Mouse (Mus musculus): ENCODE measurements at regions not wholly inside any gene's neighbourhood (a gene's known extent, or its start where the extent isn't known, plus 50 kb on each side); places are given as distances from the start of the nearest gene placed in this dataset.

DNA sequence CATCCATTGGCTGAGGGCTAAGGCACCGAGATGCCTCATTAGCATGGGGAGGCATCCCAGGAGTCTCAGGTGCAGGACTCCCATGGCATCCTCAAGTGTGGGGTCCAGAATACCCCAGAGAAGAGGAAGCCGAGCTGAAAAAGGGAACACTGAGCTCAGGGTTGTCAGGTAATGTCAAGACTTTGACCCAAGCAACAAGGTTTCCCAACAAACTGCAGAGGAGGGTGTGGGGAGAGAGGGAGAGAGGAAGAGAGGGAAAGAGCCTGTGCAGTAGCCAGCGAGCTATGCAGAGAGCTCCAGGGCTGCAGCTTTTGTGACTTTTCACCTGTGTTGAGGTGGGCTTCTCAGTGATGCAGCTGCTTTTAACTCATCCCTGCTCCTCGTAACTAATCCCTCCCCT is 85.7 kb upstream of the Prok2 start:
- no peak for DNase-seq

DNA sequence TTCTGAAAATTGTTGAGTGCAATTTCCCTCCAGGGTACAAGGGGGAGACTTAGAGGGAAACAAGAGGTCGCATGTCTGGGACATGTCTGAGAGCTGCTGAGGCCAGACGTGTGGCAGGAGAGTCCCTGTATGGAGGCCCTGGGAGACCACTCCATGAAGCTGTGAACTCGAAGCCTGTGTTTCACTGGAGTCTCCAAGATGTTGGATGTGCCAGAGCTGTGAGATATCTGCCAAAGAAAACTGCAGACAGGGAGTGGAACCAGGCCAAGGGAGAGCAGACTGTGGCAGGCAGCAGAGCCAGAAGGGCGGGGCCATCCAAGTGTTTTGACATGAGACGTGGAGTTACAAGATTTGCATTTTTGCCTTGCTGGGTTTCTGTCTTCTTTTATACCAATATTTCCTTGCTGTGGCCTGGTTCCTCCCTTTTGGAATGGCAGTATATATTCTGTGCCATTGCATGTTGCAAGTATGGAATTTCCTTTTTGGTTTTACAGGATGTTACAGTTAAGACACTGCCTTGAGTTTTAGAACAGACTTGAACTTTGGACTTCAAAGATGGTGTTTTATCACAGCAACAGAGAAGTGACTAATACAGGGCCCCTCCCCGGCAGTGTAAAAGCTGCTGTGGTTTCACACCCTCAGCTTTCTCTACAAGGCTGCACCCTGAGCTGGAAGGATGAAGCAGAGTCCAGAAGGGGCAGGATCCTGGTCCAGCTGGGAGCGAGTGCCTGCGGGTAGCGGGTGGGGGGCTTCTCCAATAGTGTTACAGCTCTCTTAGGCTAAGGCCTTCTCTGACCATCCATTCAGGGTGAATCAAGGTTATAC is 85.0 kb upstream of the Prok2 start:
- DNase-seq: peak; percentile 70 to 73

DNA sequence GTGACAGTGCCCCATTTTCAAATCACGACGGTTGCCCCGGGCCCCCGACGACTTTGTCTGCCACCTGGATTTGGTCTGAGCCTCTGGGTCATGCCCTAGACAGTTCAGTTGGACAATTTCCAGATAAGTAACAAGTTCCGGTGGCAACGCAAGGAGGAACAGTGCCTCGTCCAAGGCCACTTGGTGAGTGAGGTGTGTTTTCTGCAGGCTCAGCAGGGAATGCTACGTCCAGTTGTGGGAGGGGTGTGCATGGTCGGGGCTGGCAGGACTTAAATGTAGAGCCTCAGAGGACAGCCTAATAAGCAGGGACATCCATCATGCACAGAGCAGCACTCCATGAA is 78.7 kb upstream of the Prok2 start:
- peak in 1 of 2 experiments; percentile 28 for DNase-seq

DNA sequence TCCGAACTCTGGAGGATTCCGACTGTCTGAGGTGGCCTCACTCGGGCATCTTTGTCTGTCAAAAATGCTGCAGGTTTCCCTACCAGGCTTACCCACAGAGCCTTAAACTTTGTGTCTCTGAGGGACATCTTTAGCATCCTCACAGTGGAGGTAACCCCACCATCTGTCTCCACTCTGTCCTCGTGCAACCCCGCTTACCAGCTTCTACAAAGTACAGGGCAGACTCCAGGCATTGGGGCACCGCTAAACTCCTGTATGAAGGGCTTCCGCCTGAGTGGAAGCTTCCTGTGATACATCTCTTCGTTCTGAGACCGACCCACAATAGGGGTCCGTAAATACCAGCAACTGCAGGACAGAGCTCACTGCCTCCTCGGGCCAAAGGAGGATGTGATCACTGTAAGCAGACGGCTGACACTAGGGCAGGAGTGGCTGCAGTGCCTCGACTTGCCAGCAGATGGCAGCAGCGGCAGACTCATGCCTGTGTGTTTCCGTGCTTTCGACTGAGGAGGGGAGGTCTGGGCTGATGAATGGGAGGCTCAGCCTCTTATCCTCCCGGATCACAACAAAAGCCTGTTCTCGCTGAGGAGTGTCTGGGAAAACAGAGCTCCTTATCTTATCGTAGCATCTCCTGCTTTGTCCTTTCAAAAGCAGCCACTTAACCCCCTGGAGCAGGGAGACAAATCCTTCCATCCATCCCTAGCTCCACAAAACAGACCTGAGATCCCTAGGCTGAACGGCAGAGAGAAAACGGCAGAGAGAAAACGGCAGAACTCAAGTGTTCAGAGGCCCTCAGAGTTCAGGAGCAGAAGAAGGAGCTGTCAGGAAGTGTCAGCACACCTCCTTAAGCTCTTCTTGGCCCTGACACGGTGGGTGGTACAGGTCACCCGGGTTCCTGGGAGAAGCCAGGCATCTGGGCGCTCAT is 78.1 kb upstream of the Prok2 start:
- DNase-seq: peak; percentile 99

DNA sequence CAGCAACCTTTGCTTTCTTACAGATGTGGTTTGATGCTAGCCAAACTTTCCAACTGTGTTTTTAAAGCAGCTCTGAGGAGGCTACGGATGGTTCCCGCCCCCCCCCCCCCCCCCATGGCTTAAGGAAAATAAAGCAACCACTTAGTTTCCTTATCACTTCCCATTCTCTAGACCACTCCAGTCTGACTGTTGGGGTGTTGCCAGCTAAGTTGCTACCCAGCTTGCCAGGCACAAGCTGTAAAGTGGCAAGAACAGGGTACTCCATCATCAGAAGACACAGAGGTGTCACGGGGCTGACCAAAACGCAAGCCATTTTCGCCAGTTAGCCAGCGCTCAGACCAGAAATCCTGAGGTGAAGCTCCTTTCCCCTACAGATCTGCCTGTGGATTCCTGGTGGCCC is 74.7 kb upstream of the Prok2 start:
- no peak for DNase-seq

DNA sequence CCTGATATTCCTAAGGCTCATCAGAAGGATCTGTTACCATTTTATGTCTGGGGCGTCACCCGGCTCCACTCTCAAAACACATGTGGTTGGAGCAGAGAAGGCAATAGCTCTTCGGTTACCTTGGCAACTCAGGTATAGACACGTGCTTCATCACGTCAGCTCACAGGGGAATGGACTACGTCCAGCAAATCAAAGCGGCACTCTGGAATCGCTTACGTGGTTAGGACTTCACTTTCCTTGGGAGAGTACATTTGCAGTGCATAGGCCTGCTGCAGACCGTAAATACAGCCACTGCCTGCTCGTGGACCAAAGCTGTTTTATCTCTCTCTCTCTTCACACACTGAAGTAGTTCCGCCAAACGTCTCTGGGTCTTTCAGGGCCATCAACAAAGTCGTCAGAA is 74.1 kb upstream of the Prok2 start:
- DNase-seq: no peak

DNA sequence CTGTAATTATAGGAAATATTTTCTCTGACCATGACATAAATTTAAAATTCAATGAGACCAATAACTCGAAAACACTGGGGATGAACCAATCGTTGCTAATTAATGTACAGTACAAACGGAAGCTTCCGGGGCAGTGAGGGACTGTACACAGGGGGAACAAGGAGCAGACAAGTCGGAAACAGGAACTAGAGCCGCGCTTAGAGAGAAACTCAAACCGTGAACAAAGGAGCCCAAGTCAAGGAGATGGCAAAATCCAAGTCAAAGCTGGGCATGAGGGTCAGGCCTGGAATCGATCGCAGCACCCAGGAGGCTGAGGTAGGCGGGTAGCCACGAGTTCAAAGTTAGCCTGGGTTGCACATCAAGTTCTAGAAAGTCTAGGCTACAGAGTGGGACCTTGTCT is 70.2 kb upstream of the Prok2 start:
- no peak for DNase-seq

DNA sequence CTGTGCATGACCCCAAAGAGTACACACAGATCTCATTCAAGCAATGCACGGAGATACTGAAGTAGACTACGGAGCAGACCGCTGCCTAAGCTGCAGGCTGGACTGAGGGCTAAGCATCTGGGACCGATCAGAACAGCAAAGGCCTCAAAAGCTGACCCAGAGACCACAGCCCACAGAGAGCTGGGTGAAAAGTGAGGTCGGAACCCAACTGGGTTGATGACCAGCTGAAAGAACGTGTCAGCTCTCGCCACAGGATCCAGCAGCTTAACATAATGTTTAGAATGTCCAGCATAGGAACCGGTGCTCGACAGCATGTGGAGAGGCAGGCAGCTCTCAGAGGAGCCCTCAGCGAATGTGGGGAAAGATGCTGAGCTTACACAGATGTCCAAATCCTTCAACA is 67.4 kb upstream of the Prok2 start:
- DNase-seq: no peak

DNA sequence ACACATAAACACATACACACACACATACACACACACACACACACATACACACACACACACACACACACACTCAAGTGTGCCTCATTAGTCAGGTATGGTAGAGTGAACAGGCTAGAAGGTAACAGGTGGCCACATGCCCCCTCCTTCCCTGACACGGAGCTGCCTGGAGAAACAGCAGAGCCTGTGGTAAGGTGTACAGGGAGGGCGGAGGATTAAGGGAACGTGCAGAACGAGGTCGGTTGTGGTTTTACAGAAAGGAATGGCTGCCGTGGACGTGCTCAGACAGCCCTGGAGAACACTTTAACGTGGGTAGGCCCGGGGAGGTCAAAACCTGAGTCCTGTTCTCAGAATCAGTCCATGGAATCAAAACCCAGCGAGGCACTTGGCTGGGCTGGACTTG is 66.2 kb upstream of the Prok2 start:
- no peak for DNase-seq

DNA sequence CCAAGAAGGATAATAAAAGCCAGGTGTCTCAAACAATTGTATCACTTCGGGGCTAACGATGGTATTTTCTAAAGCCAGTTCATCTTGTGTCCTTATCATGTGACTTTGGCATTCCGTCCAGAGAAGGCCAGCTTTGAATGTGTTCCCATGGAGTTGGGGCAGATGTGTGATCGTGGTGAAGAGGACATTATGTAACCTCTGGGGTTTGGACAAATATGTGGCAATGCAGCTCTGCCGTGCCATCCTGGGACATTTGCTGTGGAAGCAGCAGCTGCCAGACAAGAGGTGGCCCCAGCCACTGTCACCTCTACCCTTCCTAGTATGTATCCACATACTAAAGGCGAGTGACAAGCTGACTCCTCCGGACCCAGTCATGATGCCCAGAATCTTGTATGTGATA is 60.8 kb upstream of the Prok2 start:
- DNase-seq: no peak

DNA sequence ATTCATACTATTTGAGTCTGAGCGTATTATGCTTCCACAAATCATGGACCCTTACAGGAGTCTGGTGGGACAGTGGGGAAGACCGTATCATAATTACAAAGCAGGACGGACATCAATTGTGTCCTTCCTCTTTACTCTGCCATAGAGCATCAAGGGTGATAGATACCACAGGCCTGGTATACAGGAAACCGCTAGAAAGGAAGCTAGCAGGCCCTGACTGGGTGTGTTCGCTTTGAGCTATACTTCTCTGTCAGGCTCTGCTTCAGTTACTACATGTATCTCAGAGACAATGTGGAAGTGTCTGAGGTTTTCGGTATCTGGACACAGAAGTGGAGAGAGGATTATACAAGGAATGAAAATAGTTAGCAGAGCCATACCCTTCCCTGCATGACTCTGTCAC is 59.0 kb upstream of the Prok2 start:
- DNase-seq: no peak

DNA sequence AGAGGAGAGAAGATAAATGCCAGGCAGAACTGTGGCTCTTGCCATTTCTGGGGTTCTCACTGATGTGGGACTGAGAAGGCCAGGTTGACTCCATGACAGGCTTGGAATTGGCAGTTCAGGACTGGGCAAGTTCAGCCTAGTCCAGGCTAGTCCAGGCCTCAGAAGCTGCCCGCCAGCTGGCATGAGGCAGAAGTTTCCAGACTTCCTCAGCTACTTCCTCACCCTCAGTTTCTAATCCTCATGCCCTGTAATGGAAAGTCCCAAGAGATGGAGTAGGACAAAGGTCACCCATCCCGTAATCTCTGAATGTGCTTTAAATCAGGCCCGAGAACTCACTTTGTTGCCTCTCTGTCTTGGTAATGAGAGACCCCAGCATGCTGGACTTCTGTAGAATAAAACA is 58.6 kb upstream of the Prok2 start:
- DNase-seq: no peak

DNA sequence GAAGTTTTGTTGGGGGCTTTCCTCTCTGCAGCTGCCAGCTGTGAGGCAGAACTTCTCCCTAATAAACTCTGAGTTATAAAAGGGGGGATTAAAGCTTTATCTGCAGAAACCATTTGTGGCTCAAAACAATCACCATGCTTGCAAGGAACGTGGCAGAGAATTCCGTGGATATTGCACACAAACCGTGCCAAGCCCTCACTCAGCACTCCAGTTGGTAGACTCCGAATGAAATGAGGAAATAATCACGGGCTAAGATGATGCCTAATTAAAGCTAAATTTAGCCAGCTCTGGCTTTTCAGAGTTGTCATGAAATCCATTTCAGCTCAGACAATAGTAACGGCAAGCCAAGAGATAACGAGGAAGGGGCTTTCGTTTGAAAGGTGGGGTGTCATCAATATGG is 58.1 kb upstream of the Prok2 start:
- no peak for DNase-seq

DNA sequence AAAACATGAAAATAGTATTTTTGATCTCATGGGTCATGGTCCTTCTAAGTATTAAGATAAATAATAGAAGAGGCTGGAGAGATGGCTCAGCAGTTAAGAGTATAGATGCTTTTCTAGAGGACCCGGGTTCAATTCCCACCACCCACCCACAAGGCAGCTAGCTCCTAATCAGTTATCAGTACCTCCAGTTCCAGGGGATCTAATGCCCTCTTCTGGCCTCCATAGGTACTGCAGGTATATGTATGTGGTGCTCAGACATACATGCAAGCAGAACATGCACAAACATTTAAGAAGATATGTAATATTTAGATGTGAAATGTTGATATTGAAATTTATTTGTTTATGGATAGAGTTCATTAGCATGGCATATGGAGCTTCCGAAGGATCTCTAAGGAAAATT is 56.8 kb upstream of the Prok2 start:
- peak; percentile 30 to 64 for DNase-seq
